Mouse (Mus musculus): ENCODE results near the gene Sltm. TPM values are rescaled to one million over a fixed set of nuclear protein-coding genes. Genes with fewer than 3 reads are reported as not detected.
"Not testable (repeated sequence)": the region's sequence is repeated elsewhere in the genome, so short reads cannot be mapped to it uniquely, and the experiment has no call there.

The Sltm gene
- total RNA-seq, 2 experiments from 2014 or later, result 74.8 to 75.7 TPM

DNA sequence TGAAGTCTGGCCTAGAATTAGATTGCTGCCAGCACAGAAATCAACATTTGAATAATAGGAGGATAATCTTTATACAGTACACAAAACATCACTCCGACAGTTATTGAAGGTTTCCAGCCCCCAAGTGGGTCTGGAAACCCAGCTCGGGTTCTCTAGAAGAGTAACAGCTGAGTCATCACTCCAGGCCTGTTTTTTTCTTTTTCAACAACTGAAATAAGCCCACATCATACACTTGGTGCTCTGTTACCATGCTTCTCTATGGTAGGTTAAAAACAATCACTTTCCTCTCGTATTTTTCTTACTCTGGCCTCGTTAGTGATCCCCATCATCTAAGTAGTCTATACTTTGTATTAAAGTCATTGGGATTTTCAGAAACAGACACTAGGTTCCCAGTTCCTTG is 5.8 kb downstream of the Sltm start:
- no peak for ATAC-seq (replicated peaks; ENCODE audit: poor library complexity, severe bottlenecking)

DNA sequence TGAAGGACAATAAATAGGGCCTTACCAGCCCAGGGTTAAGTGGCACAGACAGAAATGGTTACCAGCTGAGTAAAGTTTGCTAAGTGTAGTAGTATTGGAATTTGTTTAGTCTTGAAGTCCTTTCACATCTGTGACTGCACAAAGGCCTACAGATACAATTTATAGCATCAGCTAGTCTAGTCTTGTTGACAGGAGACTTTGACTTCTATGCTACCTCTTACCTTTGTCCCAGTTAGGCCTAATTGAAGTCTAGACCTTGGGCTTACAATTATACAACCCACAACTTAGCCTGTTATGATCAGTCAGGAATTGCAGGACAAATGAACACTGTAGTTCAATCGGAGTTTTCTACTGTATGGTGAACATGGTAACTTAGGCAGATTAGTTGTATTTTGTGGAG is 9.0 kb downstream of the Sltm start:
- ATAC-seq (replicated peaks; ENCODE audit: poor library complexity, severe bottlenecking), result no peak

- ATAC-seq (replicated peaks; ENCODE audit: poor library complexity, severe bottlenecking), result not testable (repeated sequence)
These were observed 9.7 kb downstream of the Sltm start for GRCm38 (mm10) chr9:70552233-70552632.

DNA sequence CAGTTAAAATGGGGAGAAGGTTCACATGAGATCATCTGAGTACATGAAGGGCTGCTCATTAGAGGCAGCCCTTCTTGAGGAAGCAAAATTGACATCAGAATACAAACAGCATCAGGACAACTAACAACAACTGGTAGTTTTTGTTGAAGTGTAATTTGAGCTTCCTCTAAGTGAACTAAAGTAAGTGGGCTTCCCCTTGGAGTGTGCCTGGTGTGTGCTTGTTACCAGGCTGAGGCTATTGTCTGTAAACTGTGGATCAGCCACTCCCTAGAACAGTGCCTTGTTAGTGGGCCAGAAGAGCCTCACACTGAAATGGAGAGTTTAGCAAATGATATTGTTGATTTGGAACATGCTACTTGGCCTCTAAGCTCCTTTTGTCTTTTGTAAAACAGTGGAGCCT is 12.9 kb downstream of the Sltm start:
- no peak for ATAC-seq (replicated peaks; ENCODE audit: poor library complexity, severe bottlenecking)

DNA sequence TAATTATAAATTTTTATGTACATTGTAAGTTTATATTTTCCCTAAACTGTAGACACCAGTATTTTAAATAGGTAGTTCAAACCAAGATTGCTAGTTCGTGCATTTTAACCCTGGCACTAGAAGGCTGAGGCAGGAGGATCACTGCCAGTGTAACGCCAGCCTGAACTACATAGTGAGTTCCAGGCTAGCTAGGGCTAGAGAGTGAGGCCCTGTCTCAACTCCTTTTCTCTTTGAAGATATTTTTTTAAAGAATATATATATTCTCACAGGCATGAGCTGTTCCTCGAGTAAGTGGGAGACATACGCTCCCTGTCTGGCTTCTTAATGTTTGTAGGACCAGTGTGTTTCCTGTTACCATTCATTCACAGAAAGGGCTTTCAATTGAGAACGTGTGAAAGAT is 14.2 kb downstream of the Sltm start:
- ATAC-seq (replicated peaks; ENCODE audit: poor library complexity, severe bottlenecking), result no peak

- ATAC-seq (replicated peaks; ENCODE audit: poor library complexity, severe bottlenecking), result no peak
These were observed 20.3 kb downstream of the Sltm start for GRCm38 (mm10) chr9:70562825-70563224.

DNA sequence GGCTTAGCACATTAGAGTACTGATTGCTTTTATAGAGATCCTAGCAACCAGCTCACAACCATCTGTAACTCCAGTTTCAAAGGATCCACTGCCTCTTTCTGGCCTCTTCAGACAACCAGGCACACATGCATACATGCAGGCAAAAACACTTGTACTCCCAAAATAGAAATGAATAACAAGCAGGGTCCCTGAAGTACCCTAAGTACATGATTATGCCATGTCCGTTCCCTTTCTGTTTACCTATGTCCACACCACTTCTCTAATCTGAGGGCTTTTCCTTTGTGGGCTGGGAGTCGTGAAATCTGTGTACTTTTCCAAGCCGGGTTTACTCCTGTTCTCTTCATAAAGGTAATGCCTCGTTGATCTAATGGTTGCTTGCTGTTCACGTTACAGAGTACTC is 25.1 kb downstream of the Sltm start:
- no peak for ATAC-seq (replicated peaks; ENCODE audit: poor library complexity, severe bottlenecking)

DNA sequence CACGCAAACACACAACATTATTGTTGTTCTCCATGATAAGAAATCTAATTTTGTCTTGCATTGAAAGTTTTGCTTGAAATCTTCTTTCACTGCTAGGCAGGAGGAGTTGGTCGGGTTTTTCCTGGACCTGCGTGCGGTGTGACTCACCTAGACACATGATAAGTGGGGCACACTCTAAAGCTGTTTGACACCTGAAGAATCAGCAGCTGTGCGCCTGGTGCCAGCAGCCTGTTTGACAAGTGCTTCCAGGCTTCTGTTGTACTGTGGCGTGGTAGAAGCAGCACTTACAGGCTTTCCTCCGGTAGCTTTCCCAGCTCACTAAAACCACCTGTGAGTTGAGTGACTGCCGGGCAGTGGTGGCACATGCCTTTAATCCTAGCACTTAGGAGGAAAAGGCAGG is 27.8 kb downstream of the Sltm start:
- ATAC-seq (replicated peaks; ENCODE audit: poor library complexity, severe bottlenecking), result no peak

GRCm38 (mm10) chr9:70578123-70578522 is 35.6 kb downstream of the Sltm start:
- no peak for ATAC-seq (replicated peaks; ENCODE audit: poor library complexity, severe bottlenecking)

DNA sequence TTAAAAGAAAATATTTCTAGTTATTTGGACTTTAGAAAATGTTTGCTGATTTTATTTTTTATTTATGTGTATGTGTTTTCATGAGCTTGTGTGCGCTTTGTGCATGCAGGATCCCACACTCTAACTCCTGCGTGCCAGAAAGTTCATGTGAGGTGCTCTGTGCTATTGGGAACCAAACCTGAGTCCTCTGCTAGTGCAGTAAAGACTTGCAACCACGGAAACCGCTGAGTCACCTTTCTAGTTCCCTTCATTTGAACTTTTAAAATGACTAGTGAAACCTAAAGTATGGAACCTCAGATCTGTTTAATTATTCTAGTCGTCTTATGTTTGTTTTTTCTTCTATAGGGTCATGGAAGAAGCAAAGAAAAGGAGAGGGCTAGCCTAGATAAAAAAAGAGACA is 38.4 kb downstream of the Sltm start:
- no peak for ATAC-seq (replicated peaks; ENCODE audit: poor library complexity, severe bottlenecking)

DNA sequence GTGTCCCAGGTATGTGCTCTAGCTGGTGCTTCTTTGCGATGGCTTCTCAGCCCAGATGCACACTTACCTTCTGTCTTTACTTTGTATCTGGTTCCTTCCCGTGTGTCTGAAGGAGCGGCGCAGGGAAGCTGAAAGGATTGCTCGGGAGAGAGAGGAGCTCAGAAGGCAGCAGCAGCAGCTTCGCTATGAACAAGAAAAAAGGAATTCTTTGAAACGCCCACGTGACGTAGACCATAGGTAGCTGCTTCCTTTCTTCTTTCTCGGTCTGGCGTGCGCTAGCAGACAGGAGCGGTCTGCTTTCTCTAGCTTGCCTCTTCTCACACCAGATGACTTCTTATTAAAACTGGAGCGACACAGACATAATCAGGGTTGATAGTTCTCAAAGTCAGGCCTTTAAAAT is 42.1 kb downstream of the Sltm start:
- ATAC-seq (replicated peaks; ENCODE audit: poor library complexity, severe bottlenecking), result no peak

GRCm38 (mm10) chr9:70585172-70585571 is 42.6 kb downstream of the Sltm start:
- peak; percentile 93 for ATAC-seq (replicated peaks; ENCODE audit: poor library complexity, severe bottlenecking)

DNA sequence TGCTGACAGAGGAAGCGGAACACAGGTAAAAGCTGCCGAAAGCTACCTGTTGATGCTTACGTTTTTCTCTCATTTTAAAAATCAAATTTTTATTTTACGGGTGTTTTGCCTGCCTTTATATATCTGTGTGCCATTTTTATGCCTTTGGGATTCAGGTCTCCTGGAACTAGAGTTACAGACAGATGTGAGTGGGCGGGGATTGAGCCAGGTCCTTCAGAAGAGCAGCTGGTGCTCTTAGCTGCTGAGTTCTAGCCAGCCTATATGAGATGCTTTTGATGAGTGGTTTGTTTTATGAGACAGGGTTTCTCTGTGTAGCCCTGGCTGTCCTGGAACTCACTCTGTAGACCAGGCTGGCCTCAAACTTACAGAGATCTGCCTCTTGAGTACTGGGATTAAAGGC is 44.6 kb downstream of the Sltm start:
- ATAC-seq (replicated peaks; ENCODE audit: poor library complexity, severe bottlenecking), result no peak

GRCm38 (mm10) chr9:70590775-70591174 is 48.2 kb downstream of the Sltm start:
- peak; percentile 93 for ATAC-seq (replicated peaks; ENCODE audit: poor library complexity, severe bottlenecking)

DNA sequence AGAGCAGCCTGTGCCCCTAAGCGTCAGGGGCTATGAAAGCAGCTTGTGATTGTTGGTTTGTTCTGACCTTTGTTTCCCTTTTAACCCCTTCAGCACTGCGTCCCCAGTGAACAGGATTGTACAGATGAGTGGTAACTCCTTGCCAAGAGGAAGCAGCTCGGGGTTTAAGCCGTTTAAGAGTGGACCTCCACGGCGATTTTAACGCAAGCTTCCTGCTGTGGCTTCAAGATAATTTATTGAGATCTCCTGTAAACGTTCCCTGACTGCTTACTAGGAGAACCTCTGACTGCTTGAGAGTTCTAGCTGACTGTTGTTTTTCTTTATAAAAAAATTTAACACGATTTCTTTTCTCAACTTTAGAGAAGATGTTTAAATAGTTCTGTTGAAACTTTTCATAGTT is 48.9 kb downstream of the Sltm start:
- ATAC-seq (replicated peaks; ENCODE audit: poor library complexity, severe bottlenecking), result peak; percentile 28

DNA sequence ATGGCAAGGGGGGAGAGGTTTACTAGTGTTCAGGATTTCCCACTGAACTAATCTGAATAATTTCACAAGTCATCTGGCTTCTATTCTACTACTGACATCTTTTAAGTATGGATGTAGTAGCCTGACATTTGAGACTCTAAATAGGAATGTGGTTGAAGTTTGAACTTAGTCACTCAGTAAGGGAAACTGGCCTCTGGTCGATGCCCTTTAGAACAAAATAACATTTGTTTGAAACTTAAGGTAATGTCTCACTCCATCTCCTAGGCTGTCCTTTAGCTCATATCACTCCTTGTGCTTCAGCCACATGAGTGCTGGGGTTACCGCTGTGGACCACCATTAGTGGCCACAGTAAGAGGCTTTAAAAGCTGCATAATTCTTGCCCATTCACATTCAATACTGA is 55.7 kb downstream of the Sltm start:
- no peak for ATAC-seq (replicated peaks; ENCODE audit: poor library complexity, severe bottlenecking)

- no peak for ATAC-seq (replicated peaks; ENCODE audit: poor library complexity, severe bottlenecking)
These were observed 59.8 kb downstream of the Sltm start for GRCm38 (mm10) chr9:70602186-70602845.

- no peak for ATAC-seq (replicated peaks; ENCODE audit: poor library complexity, severe bottlenecking)
These were observed 68.6 kb downstream of the Sltm start for GRCm38 (mm10) chr9:70611026-70611673.

GRCm38 (mm10) chr9:70629711-70630110 is 87.2 kb downstream of the Sltm start:
- ATAC-seq (replicated peaks; ENCODE audit: poor library complexity, severe bottlenecking), result no peak

DNA sequence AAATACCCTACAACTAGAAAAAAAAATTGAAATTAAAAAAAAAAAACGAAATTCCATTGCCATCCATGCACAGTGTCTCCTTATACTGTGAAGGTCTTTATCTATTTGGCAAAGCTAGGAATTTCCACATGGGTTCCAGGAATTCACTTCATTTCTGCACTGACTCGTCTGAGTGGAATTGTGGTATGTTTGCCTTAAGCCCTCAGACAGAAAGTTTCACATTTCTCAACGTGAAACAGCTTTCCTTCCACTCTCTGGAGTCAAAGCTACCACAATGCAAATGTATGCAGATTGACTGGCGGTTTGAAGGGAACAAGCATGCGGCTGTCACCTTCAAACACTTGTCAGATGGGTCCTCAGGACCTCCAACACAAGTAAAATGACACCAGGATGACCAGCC is 89.1 kb downstream of the Sltm start:
- ATAC-seq (replicated peaks; ENCODE audit: poor library complexity, severe bottlenecking), result no peak

DNA sequence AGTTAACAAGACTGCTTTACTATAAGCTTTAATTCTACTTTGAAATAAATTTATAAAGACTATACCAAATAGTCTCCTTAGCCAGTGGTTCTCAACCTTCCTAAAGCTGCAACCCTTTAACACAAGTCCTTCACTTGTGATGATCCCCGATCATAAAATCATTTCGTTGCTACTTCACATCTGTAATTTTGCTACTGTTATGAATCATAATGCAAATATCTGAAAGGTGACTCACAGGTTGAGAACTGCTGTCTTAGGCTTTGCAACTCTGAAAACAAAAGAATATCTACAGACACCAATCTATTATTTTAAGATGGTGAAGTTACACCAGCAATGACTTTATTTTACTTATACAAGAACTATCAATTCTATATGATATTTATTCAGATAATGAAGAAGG is 94.2 kb downstream of the Sltm start:
- ATAC-seq (replicated peaks; ENCODE audit: poor library complexity, severe bottlenecking), result no peak

Measured in granulocyte monocyte progenitor cell, adult 5-6 weeks (primary cell).